Mouse (Mus musculus): ENCODE measurements around the gene Hoxd11.

Hoxd11 gene

GRCm38 (mm10) chr2:74704999-74705466, 25.7 kb downstream of the Hoxd11 start:
- in situ Hi-C loops (cut with MboI, MseI): loop anchor here in 1 of 2 experiments (5.0 kb wide), 2 partner anchors 362 to 437 kb away; no protein-coding TSS in a partner anchor

GRCm38 (mm10) chr2:74705467-74706089, 26.2 kb downstream of the Hoxd11 start:
- in situ Hi-C loops (cut with MboI, MseI): no loop called here

DNA sequence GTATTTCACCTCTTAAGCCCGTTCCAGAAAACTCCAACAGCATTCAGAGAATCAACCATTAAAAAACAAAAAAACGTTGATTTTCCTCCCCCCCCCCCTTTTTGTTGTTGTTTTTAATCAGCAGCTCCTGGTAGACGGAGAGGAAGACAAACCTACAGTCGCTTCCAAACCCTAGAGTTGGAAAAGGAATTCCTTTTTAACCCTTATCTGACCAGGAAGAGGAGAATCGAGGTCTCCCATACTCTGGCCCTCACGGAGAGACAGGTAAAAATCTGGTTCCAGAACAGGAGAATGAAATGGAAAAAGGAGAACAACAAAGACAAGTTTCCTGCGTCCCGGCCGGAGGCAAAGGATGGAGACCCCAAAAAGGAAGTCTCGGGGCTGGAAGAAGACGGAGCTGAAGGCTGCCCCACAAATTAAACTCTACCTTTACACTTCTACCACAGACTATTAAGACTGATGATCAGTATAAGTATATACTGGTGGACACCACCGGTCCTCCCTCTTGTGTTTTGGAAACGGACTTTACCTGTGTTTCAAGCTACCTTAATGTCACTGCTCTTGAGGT, 27.1 kb downstream of the Hoxd11 start:
- in situ Hi-C loops (cut with MboI, MseI): no loop called here

DNA sequence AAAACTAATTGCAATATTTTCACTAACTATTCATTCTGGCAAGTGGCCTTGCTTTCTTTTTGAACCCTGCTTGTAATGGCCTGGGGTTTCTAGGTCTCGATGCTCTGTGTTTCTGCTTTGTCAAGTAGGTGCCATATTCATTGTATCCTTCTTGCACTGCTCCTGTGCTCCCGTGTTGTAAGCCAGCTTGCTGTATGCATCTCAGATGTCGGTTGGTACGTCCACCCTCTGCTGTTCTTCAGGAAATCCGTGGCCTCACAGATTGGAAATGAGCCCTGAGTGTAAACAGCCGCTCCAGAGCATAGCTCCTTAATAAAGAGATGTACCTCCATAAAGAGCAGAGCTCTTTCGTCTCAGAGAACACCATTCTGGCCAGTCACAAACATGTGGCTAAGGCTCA, 28.2 kb downstream of the Hoxd11 start:
- in situ Hi-C loops (cut with MboI, MseI): no loop called here

GRCm38 (mm10) chr2:74708676-74709075, 29.3 kb downstream of the Hoxd11 start:
- in situ Hi-C loops (cut with MboI, MseI): no loop called here

GRCm38 (mm10) chr2:74709465-74710419, 30.4 kb downstream of the Hoxd11 start:
- in situ Hi-C loops (cut with MboI, MseI): loop anchor here in 1 of 2 experiments (10.0 kb wide), 1 partner anchor 875 kb away; no protein-coding TSS in a partner anchor

DNA sequence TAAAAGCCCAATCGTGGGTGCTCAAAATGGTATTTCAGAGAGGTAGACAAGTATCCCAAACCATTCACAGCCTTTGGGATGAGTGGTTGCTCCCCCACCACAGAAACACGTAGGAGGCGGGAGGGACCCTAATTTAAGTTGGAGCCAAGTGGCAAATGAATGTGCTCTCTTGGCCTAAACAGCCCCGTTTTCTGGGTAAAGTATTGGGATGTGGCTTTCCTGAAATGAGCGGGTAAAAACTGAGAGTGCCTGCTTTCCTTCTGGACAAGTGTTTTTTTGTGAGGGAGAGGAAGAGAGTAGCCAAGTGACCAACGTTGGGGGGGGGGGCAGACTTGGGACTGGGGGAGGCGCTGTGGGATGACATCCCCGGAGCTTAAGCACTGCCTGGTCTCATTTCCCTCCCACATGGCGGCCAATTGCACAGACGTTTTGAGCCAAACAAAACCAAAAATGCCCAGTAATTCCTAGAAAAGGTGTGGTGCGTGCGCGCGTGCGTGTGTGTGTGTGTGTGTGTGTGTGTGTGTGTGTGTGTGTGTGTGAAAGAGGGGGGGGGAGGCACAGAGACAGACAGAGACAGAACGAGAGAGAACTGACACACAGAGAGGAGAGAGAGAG, 31.7 kb downstream of the Hoxd11 start:
- in situ Hi-C loops (cut with MboI, MseI): loop anchor here in 1 of 2 experiments (10.0 kb wide), 1 partner anchor 874 kb away; no protein-coding TSS in a partner anchor

GRCm38 (mm10) chr2:74711721-74712621, 32.6 kb downstream of the Hoxd11 start, which contains the start of the genes Hoxd3 and Hoxd4:
Gene Hoxd3 (plus strand): TSS chr2:74711927.
Gene Hoxd4 (plus strand): TSS chr2:74711929.
- in situ Hi-C loops (cut with MboI, MseI): loop anchor here in 1 of 2 experiments (10.0 kb wide), 1 partner anchor 873 kb away; no protein-coding TSS in a partner anchor

GRCm38 (mm10) chr2:74713239-74714150, 34.1 kb downstream of the Hoxd11 start:
- in situ Hi-C loops (cut with MboI, MseI): loop anchor here in 1 of 2 experiments (10.0 kb wide), 1 partner anchor 871 kb away; no protein-coding TSS in a partner anchor

DNA sequence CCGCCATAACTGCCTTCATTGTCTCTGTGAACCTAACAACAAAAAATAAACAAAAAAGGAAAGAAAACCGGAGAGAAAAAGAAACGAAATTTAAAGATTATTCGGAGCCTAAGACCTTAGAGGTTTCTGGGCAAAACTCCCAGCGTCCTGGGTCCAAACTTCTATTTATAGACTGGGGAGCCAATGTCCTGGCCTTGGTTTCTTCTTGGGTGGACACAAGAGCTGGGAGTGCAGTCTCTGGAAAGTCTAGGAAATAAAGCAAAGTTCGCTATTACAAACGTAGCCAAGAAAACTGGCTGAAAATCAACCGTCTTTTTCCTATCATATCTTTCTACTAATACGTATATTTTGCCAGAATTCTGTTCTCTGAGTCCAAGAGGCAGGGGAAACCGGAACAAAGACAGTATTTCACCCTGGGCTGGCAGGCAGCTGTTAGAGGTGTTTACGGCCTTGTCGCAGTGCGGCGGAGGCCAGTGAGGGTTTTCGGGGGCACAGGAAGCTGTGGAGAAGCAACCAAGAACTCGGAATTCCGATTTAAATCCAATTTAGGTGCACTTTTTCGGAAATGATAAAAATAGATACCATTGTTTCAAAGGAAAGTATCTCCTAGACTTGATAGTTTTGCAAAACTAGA, 34.9 kb downstream of the Hoxd11 start:
- in situ Hi-C loops (cut with MboI, MseI): loop anchor here in 1 of 2 experiments (10.0 kb wide), 1 partner anchor 871 kb away; no protein-coding TSS in a partner anchor

DNA sequence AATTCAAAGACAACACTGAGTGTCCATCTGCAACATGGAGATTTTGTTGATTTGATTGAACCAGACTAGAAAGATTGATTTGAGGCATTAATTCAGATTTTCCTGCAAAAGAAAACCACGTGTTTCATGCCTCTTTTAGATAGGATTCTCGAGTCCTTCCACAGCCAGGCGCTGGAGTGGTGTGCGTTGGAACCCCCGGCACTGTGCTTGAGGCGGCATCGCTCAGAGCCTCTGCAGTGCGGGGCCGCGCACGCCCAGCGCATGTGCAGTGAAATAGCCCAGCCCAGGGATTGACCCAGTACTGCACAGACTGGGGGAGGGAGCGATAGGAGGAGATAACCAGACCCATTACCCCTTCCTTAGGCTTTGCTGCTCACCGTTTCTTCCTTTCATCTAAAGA, 35.5 kb downstream of the Hoxd11 start:
- in situ Hi-C loops (cut with MboI, MseI): loop anchor here (5.0 to 10.0 kb wide), 4 partner anchors 247 to 870 kb away; no protein-coding TSS in a partner anchor

GRCm38 (mm10) chr2:74715504-74716241, 36.3 kb downstream of the Hoxd11 start:
- in situ Hi-C loops (cut with MboI, MseI): loop anchor here (5.0 to 10.0 kb wide), 4 partner anchors 247 to 869 kb away; no protein-coding TSS in a partner anchor

DNA sequence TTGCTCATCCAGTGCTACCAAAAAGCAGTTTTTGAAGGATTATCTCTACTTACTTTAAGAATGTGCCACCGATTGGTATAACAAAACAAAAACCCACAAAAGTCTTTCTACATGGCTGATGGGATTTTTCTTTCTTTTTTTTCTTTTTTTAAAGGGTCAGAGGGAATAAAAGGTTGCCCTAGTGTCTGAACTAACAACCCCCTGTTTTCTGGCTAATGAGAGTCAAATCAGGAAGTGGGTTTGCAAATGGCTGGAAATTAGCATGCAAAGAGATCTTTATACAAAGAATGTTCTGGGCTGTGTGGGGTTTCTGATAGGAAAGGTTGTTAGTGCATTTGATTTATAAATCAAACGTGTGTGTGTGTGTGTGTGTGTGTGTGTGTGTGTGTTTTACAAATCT, 41.0 kb downstream of the Hoxd11 start:
- in situ Hi-C loops (cut with MboI, MseI): no loop called here

DNA sequence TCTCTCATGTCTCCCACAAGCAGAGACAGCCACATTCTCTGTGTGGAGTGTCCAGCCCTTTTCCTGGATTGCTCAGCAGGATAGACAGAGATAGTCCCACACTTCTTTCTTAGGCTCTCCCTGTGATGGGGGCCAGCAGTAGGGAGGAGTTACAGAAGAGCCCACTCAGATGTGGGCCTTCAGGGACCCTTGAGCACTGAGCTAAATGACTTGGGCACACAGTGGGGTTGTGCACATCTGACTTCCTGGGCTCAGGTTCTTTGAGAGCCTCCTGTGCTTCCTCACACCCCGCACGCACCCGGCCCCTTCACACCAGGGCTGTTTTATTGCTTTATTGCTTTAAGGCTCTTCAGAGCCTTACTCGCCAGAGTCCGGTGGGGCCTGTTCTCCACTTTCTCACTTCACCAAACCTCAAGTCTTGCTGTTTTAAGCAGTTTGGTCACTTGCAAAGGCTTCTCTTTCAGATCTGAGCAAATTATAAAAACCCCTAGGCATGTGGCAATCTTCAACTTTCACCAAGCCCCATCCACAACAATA, 41.7 kb downstream of the Hoxd11 start:
- in situ Hi-C loops (cut with MboI, MseI): no loop called here

GRCm38 (mm10) chr2:74721882-74722281, 42.5 kb downstream of the Hoxd11 start:
- in situ Hi-C loops (cut with MboI, MseI): no loop called here

- in situ Hi-C loops (cut with MboI, MseI): no loop called here
These were observed 43.6 kb downstream of the Hoxd11 start for GRCm38 (mm10) chr2:74722949-74723348.
